Mouse (Mus musculus) spleen, adult 2 months (tissue): ENCODE data around the gene Gm20388.

Experiments used
- CTCF ChIP-seq: fragments of 200-500 bp; IDR thresholded peaks from 2 replicates; pipeline ENCODE4 v1.5.1; 2011; ENCODE audit warnings: mild to moderate bottlenecking, inconsistent platforms; ENCODE audit not compliant: insufficient read depth, insufficient read length, insufficient replicate concordance; ENCODE audit errors: extremely low read depth
- POLR2A ChIP-seq: fragments of 200-500 bp; IDR thresholded peaks from 2 replicates; pipeline ENCODE4 v1.6.1; 2011; ENCODE audit warnings: low read depth, low read length, inconsistent platforms

- TF ChIP-seq POLR2A (no peak), CTCF (no peak)
Observed at GRCm38 (mm10) chr8:121729754-121730153, 1819.1 kb downstream of the Gm20388 start.
